Mouse (Mus musculus) limb, embryonic 14.5 days (tissue): ENCODE results near the gene Otop2. TPM values are rescaled to one million over a fixed set of nuclear protein-coding genes. Genes with fewer than 3 reads are reported as not detected.

ENCODE experiments used
- ATAC-seq: fragments of 200-750 bp; cut with Nextera tagmentation; 2 replicates; pipeline ENCODE4 v1.8.0; 2017; ENCODE audit warnings: low read depth, moderate number of reproducible peaks, moderate TSS enrichment; ENCODE audit not compliant: low FRiP score
- DNase-seq: peaks from one replicate; pipeline ENCODE4 v3.0.0-alpha.2; 2015; ENCODE audit warnings: low spot score
- H3K27ac ChIP-seq: fragments of 300-500 bp; sonication (generic); replicated peaks from 2 replicates; pipeline ENCODE4 v1.5.1; 2014; ENCODE audit warnings: low read depth, mild to moderate bottlenecking, low read length, moderate library complexity, mixed read lengths
- H3K27me3 ChIP-seq: fragments of 300-500 bp; sonication (generic); 2 replicates; pipeline ENCODE4 v1.6.1; 2014; ENCODE audit warnings: low read length, mixed read lengths; ENCODE audit not compliant: control insufficient read depth, insufficient read depth
- H3K36me3 ChIP-seq: fragments of 300-500 bp; sonication (generic); 2 replicates; pipeline ENCODE4 v1.6.1; 2014; ENCODE audit warnings: mild to moderate bottlenecking, low read length, moderate library complexity, mixed read lengths; ENCODE audit not compliant: control insufficient read depth, insufficient read depth
- H3K4me1 ChIP-seq: fragments of 300-500 bp; sonication (generic); 2 replicates; pipeline ENCODE4 v1.6.1; 2014; ENCODE audit warnings: antibody characterized with exemption, low read length, mixed read lengths; ENCODE audit not compliant: control insufficient read depth, insufficient read depth
- H3K4me2 ChIP-seq: fragments of 300-500 bp; sonication (generic); replicated peaks from 2 replicates; pipeline ENCODE4 v1.6.1; 2014; ENCODE audit warnings: low read depth, mild to moderate bottlenecking, low read length, moderate library complexity; ENCODE audit not compliant: severe bottlenecking
- H3K4me3 ChIP-seq: fragments of 300-500 bp; sonication (generic); replicated peaks from 2 replicates; pipeline ENCODE4 v1.5.1; 2014; ENCODE audit warnings: low read length
- H3K9ac ChIP-seq: fragments of 300-500 bp; sonication (generic); 2 replicates; pipeline ENCODE4 v1.6.1; 2014; ENCODE audit warnings: mild to moderate bottlenecking, low read depth, low read length, moderate library complexity; ENCODE audit not compliant: severe bottlenecking
- H3K9me3 ChIP-seq: fragments of 300-500 bp; sonication (generic); 2 replicates; pipeline ENCODE4 v1.6.1; 2016; ENCODE audit warnings: low read length; ENCODE audit not compliant: control insufficient read depth
- POLR2A ChIP-seq: fragments of 200-500 bp; IDR thresholded peaks from 2 replicates; pipeline ENCODE4 v1.8.0; 2012; ENCODE audit warnings: inconsistent platforms, mild to moderate bottlenecking, moderate library complexity, borderline replicate concordance; ENCODE audit not compliant: insufficient read depth, insufficient read length; ENCODE audit errors: extremely low read depth
- WGBS: fragments of 180-500 bp; shearing (Covaris S2); extraction: QIAGEN DNeasy Blood & Tissue Kit; methylation state at CpG from one replicate; pipeline ENCODE4 v1.1.7; 2014; 5-methylcytosine and 5-hydroxymethylcytosine counted together
- polyA plus RNA-seq, 2 experiments: library from polyadenylated mRNA; depleted of rRNA in 1 of 2; stranded (reverse) in 1 of 2; unstranded in 1 of 2; fragments of >200 nt; fragmentation: Nextera tagmentation in 1 of 2; extraction: Ambion mirVana in 1 of 2; gene quantifications; 2 replicates each; pipeline versions ENCODE4 v1.2.1 to v1.2.3; 2012 to 2014

Otop2 gene
- polyA plus RNA-seq, 2 experiments, result 0.19 to 0.29 TPM

DNA sequence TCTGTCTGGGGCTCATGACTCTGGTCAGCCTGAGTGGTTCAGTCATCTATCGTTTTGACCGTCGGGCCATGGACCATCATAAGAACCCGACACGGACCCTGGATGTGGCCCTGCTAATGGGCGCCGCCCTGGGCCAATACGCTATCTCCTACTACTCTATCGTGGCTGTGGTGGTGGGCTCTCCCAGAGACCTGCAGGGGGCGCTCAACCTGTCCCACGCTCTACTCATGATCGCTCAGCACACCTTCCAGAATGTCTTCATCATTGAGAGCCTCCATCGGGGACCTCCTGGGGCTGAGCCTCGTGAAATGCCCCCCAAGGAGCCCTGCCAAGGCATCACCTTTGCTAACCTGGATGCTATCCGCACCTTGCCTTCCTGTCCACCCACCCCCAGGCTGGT is 22.4 kb downstream of the Otop2 start:
- ATAC-seq (no peak), DNase-seq (no peak)
- Histone ChIP-seq H3K4me2 (no peak overlapping the region), H3K27ac (no peak overlapping the region), H3K9ac (no peak overlapping the region), H3K4me1 (no peaks in the 10 kb centered on the region), H3K9me3 (no peaks in the 10 kb centered on the region), H3K27me3 (peaks cover 20% of the 10 kb centered on the region), H3K4me3 (no peak overlapping the region), H3K36me3 (no peaks in the 10 kb centered on the region)
- 76% methylated on average over 15 of the region's 15 CpGs for WGBS
- TF ChIP-seq POLR2A, result no peak

GRCm38 (mm10) chr11:115334531-115334930 is 27.6 kb downstream of the Otop2 start, which contains the start of gene Otop3:
Otop3 (plus strand) TSS chr11:115334731.
- H3K27me3 ChIP-seq, result peaks cover 32% of the 10 kb centered on the region
- DNase-seq (no peak), ATAC-seq (no peak)
- WGBS, result 7% methylated on average over 29 of the region's 29 CpGs
- no peak within 1 kb of the TSS; the same call in 1 of the 2 replicates for H3K4me2 ChIP-seq
- TF ChIP-seq POLR2A, result no peak
- no peak within 1 kb of the TSS for H3K4me3 ChIP-seq
- H3K9me3 ChIP-seq, result no peaks in the 10 kb centered on the region
- no peak within 1 kb of the TSS for H3K27ac ChIP-seq
- H3K4me1 ChIP-seq, result peaks cover 3% of the 10 kb centered on the region; the same call in 1 of the 2 replicates
- no peaks in the 10 kb centered on the region for H3K36me3 ChIP-seq
- no peak within 1 kb of the TSS for H3K9ac ChIP-seq

DNA sequence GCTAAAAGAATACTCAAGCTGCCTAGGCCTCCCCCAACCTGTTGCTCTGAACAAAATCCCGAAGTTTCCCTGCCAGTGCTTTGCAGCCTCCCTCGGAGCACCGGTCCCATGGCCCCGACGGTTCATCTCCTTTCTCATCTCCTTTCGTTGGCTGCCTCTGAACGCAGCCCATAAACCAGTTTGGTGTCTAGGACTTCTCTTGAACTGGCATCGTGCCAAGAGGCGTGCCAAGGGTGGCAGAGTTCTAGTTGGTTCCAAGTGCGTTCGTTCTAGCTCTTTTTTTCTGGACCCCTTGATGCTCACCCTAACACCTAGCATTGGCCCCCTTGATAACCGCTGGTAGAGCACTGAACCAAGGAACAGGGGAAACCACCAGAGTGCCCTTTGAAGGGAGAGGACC is 28.3 kb downstream of the Otop2 start:
- H3K27me3 ChIP-seq, result peaks cover 32% of the 10 kb centered on the region
- H3K9ac ChIP-seq, result no peak overlapping the region
- TF ChIP-seq POLR2A, result no peak
- no peaks in the 10 kb centered on the region for H3K36me3 ChIP-seq
- H3K4me2 ChIP-seq, result no peak overlapping the region
- H3K27ac ChIP-seq, result no peak overlapping the region
- H3K4me1 ChIP-seq, result peaks cover 3% of the 10 kb centered on the region; the same call in 1 of the 2 replicates
- ATAC-seq (no peak), DNase-seq (no peak)
- H3K9me3 ChIP-seq, result no peaks in the 10 kb centered on the region
- WGBS, result 55% methylated on average over 12 of the region's 12 CpGs
- H3K4me3 ChIP-seq, result no peak overlapping the region

DNA sequence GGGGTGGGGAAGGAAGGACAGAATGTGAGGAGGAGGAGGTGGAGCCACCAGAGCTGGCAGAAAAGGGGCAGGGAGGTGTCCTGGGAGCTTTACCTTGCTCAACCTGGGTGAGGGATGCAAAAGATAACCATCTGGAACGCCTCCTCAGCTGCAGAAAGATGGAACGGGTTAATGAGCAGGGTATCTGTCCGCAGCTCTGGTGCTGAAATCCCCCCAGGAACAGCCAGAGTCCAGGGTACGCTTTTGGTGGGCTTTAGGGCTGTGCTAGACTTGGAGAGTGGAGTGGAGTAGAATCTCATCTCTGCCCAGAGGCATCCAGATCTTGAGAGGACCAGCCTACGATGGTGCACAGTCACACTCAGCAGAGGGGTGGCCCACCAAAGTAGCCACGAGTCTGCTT is 29.2 kb downstream of the Otop2 start:
- 11% methylated on average over 6 of the region's 6 CpGs for whole genome bisulfite sequencing
- Histone ChIP-seq H3K4me3 (no peak overlapping the region), H3K4me2 (no peak overlapping the region), H3K27ac (no peak overlapping the region), H3K9ac (no peak overlapping the region), H3K36me3 (no peaks in the 10 kb centered on the region), H3K4me1 (peaks cover 3% of the 10 kb centered on the region; the same call in 1 of the 2 replicates), H3K9me3 (no peaks in the 10 kb centered on the region), H3K27me3 (peaks cover 32% of the 10 kb centered on the region)
- no peak for TF ChIP-seq POLR2A
- ATAC-seq (no peak), DNase-seq (peak; percentile 33)

DNA sequence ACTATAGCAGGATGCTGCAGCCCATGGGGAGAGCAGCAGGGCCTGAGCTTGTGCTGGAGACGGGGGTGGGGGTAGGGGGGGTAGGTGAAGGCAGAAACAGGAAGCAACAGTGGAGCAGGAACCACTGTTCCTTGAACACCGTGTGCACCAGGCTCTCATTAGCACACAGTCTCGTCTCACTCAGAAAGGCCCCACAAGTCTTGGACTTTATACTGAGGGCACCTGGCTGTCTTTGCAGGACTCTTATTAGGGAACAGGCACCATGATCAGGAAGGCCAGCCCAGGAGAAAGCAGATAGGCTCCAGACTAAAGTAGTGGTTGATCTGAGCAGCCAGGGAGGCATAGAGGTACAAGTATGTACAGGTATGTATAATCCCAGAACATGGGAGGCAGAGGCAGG is 30.4 kb downstream of the Otop2 start:
- H3K36me3 ChIP-seq, result no peaks in the 10 kb centered on the region
- peaks cover 3% of the 10 kb centered on the region; the same call in 1 of the 2 replicates for H3K4me1 ChIP-seq
- H3K4me2 ChIP-seq, result no peak overlapping the region
- no peak overlapping the region for H3K9ac ChIP-seq
- 40% methylated on average over 3 of the region's 3 CpGs for WGBS
- no peak for TF ChIP-seq POLR2A
- H3K9me3 ChIP-seq, result no peaks in the 10 kb centered on the region
- DNase-seq (no peak), ATAC-seq (no peak)
- H3K27me3 ChIP-seq, result peaks cover 32% of the 10 kb centered on the region
- H3K4me3 ChIP-seq, result no peak overlapping the region
- no peak overlapping the region for H3K27ac ChIP-seq

GRCm38 (mm10) chr11:115337826-115338225 is 30.9 kb downstream of the Otop2 start:
- ATAC-seq, result no peak
- no peak overlapping the region for H3K4me2 ChIP-seq
- H3K9me3 ChIP-seq, result no peaks in the 10 kb centered on the region
- DNase-seq, result no peak
- peaks cover 28% of the 10 kb centered on the region for H3K27me3 ChIP-seq
- 75% methylated on average over 1 of the region's 1 CpGs for WGBS
- H3K9ac ChIP-seq, result no peak overlapping the region
- no peaks in the 10 kb centered on the region for H3K36me3 ChIP-seq
- TF ChIP-seq POLR2A, result no peak
- no peak overlapping the region for H3K4me3 ChIP-seq
- peaks cover 3% of the 10 kb centered on the region; the same call in 1 of the 2 replicates for H3K4me1 ChIP-seq
- H3K27ac ChIP-seq, result no peak overlapping the region
